Mouse (Mus musculus) liver, adult 2 months (tissue): ENCODE results near the gene Ripply3.

Experiments
- CTCF ChIP-seq: fragments of 200-500 bp; IDR thresholded peaks from 2 replicates; pipeline ENCODE4 v1.5.1; 2011; ENCODE audit warnings: low read depth, low read length, control low read depth
- POLR2A ChIP-seq: fragments of 200-500 bp; IDR thresholded peaks from 2 replicates; pipeline ENCODE4 v1.6.1; 2011; ENCODE audit warnings: low read length, control low read depth; ENCODE audit not compliant: insufficient read depth; ENCODE audit errors: extremely low read depth

- no peak for TF ChIP-seq CTCF
- no peak for TF ChIP-seq POLR2A
Observed at GRCm38 (mm10) chr16:94309025-94309424, 19.2 kb upstream of the Ripply3 start.
